Mouse (Mus musculus) liver, adult 2 months (tissue): ENCODE data around the gene Tmem106b. TPM values are rescaled to one million over a fixed set of nuclear protein-coding genes. Genes with fewer than 3 reads are reported as not detected.
A peak's percentile ranks its signal among the peaks of the same experiment; 100 is the strongest.

Experiments used
- DNase-seq: peaks from one replicate; pipeline ENCODE4 v3.0.0-alpha.2; 2011; ENCODE audit warnings: low read depth, low spot score; ENCODE audit errors: extremely low read depth
- H3K27ac ChIP-seq: fragments of 200-500 bp; replicated peaks from 2 replicates; pipeline ENCODE4 v1.5.1; 2012; ENCODE audit warnings: low read depth, mild to moderate bottlenecking, control low read depth, inconsistent platforms, low read length; ENCODE audit not compliant: insufficient read depth
- H3K27me3 ChIP-seq: fragments of 200-500 bp; 2 replicates; pipeline ENCODE4 v1.6.1; 2012; ENCODE audit warnings: mild to moderate bottlenecking, moderate library complexity, low read length, inconsistent platforms; ENCODE audit not compliant: control insufficient read depth, insufficient read depth
- H3K36me3 ChIP-seq: fragments of 200-500 bp; 2 replicates; pipeline ENCODE4 v1.6.1; 2012; ENCODE audit warnings: low read length, inconsistent platforms; ENCODE audit not compliant: control insufficient read depth, insufficient read depth
- H3K4me1 ChIP-seq: fragments of 200-500 bp; 2 replicates; pipeline ENCODE4 v1.6.1; 2011; ENCODE audit warnings: low read length; ENCODE audit not compliant: control insufficient read depth, insufficient read depth
- H3K4me3 ChIP-seq: fragments of 200-500 bp; 2 replicates; pipeline ENCODE4 v1.5.1; 2011; ENCODE audit warnings: low read depth, mild to moderate bottlenecking, control low read depth, low read length, moderate library complexity; ENCODE audit not compliant: insufficient read depth
- H3K79me2 ChIP-seq: fragments of 200-500 bp; 2 replicates; pipeline ENCODE4 v1.6.1; 2012; ENCODE audit warnings: inconsistent platforms, mild to moderate bottlenecking, low read length, moderate library complexity; ENCODE audit not compliant: control insufficient read depth, insufficient read depth
- H3K9ac ChIP-seq: fragments of 200-500 bp; 2 replicates; pipeline ENCODE4 v1.6.1; 2012; ENCODE audit warnings: low read depth, mild to moderate bottlenecking, control low read depth, inconsistent platforms, low read length
- CTCF ChIP-seq: fragments of 200-500 bp; IDR thresholded peaks from 2 replicates; pipeline ENCODE4 v1.5.1; 2011; ENCODE audit warnings: low read depth, low read length, control low read depth
- POLR2A ChIP-seq: fragments of 200-500 bp; IDR thresholded peaks from 2 replicates; pipeline ENCODE4 v1.6.1; 2011; ENCODE audit warnings: low read length, control low read depth; ENCODE audit not compliant: insufficient read depth; ENCODE audit errors: extremely low read depth
- WGBS: fragments of 180-500 bp; shearing (Covaris S2); methylation state at CpG from one replicate; pipeline ENCODE4 v1.1.7; 2018; 5-methylcytosine and 5-hydroxymethylcytosine counted together
- polyA plus RNA-seq: library from polyadenylated mRNA; depleted of rRNA; stranded (reverse); fragments of >200 nt; gene quantifications from 2 replicates; pipeline ENCODE4 v1.2.3, GENCODE M21; 2012; rRNA removed
- total RNA-seq: library from RNA; depleted of rRNA; stranded (reverse); fragments of >200 nt; gene quantifications from 2 replicates; pipeline ENCODE4 v1.2.3, GENCODE M21; 2014; rRNA removed

Gene Tmem106b
- total RNA-seq (129 and 133 TPM in 2 replicates), polyA plus RNA-seq (35.5 and 41.5 TPM in 2 replicates)

GRCm38 (mm10) chr6:13069302-13070146 lies at the start of gene Tmem106b:
Gene Tmem106b, plus strand, starts transcription at chr6:13069759.
- Histone ChIP-seq H3K36me3 (peaks cover 27% of the 10 kb centered on the region), H3K4me1 (peaks cover 3% of the 10 kb centered on the region; the same call in 1 of the 2 replicates), H3K4me3 (peak within 1 kb of the TSS; percentile 81), H3K27ac (peak within 1 kb of the TSS; percentile 88), H3K27me3 (no peaks in the 10 kb centered on the region), H3K9ac (peak within 1 kb of the TSS; percentile 96), H3K79me2 (no peaks in the 10 kb centered on the region)
- whole genome bisulfite sequencing = 2% methylated on average over 61 of the region's 61 CpGs
- peak; percentile 91 for DNase-seq
- TF ChIP-seq POLR2A (peak; percentile 77; the same call in 1 of the 2 replicates), CTCF (no peak)

DNA sequence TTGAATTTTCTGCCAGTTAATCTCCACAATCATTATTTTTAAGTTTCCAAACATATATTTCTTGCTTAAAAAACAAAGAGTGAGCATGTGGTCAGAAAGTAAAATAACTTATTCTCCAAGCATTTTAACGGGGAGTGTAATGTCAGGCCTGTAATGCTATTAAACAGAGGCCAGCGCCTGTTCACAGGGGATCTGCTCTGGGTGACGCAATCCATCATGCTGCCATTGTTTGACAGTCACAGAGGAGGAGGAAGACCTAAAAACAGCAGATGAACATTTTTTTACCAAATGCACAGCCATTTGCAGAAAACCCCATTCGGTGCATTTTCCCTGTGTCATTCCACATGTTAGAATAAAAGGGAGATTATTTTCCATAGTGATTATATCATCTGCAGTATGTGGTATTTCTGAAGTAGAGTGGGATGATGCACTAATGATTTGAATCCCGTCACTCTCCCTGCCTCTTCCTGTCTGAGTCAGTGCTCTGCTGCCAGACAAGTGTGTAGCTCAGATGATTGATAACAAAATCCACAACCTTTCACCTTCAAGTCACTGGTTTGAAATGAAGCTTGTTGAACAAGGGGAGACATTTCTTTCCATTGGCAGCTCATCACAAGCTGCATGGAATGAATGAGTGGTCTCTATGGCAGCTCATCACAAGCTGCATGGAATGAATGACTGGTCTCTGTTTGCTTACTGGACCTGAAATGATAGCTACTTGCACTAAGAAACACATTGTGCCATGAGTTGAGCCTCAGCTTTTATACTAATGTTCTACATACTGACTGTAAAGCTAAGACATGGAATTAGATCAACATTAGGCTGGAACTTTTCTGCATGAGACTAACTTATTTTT lies 48.1 kb upstream of the Tmem106b start:
- Histone ChIP-seq H3K27ac (no peak overlapping the region), H3K79me2 (no peaks in the 10 kb centered on the region), H3K4me3 (no peak overlapping the region), H3K9ac (no peak overlapping the region), H3K36me3 (no peaks in the 10 kb centered on the region), H3K27me3 (no peaks in the 10 kb centered on the region), H3K4me1 (no peaks in the 10 kb centered on the region)
- WGBS = 63% methylated on average over 5 of the region's 5 CpGs
- no peak for DNase-seq
- TF ChIP-seq CTCF (no peak), POLR2A (no peak)

GRCm38 (mm10) chr6:13030558-13030957 lies 39.0 kb upstream of the Tmem106b start:
- H3K4me3 ChIP-seq = no peak overlapping the region
- no peaks in the 10 kb centered on the region for H3K4me1 ChIP-seq
- H3K79me2 ChIP-seq = no peaks in the 10 kb centered on the region
- no peaks in the 10 kb centered on the region for H3K27me3 ChIP-seq
- H3K27ac ChIP-seq = no peak overlapping the region
- no peaks in the 10 kb centered on the region for H3K36me3 ChIP-seq
- no peak overlapping the region for H3K9ac ChIP-seq
- peak; percentile 36 for DNase-seq
- TF ChIP-seq CTCF (no peak), POLR2A (no peak)

DNA sequence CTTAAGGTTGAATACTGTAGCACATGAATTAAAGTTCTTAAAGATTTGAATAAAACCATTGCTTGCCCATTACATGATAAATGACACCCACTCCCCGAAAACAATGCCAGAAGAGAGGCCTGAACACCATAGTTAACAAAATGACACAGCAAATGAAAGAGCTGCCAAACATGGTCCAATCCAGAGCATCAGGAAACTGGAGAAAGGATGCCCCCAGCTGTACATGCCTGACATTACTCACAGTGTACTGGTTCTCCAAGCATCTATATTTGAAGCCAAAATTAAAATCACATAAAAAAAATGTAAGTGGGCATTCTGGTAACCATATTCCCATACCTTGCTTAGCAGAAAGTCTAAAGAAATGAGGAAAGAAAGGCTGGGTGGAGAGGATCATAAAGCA lies 38.6 kb upstream of the Tmem106b start:
- H3K4me1 ChIP-seq = no peaks in the 10 kb centered on the region
- no peaks in the 10 kb centered on the region for H3K27me3 ChIP-seq
- whole genome bisulfite sequencing = 50% methylated on average over 1 of the region's 1 CpGs
- peak; percentile 33 for DNase-seq
- no peaks in the 10 kb centered on the region for H3K79me2 ChIP-seq
- no peak overlapping the region for H3K4me3 ChIP-seq
- H3K27ac ChIP-seq = no peak overlapping the region
- H3K9ac ChIP-seq = no peak overlapping the region
- no peaks in the 10 kb centered on the region for H3K36me3 ChIP-seq
- TF ChIP-seq POLR2A = no peak
- TF ChIP-seq CTCF = peak; percentile 27

DNA sequence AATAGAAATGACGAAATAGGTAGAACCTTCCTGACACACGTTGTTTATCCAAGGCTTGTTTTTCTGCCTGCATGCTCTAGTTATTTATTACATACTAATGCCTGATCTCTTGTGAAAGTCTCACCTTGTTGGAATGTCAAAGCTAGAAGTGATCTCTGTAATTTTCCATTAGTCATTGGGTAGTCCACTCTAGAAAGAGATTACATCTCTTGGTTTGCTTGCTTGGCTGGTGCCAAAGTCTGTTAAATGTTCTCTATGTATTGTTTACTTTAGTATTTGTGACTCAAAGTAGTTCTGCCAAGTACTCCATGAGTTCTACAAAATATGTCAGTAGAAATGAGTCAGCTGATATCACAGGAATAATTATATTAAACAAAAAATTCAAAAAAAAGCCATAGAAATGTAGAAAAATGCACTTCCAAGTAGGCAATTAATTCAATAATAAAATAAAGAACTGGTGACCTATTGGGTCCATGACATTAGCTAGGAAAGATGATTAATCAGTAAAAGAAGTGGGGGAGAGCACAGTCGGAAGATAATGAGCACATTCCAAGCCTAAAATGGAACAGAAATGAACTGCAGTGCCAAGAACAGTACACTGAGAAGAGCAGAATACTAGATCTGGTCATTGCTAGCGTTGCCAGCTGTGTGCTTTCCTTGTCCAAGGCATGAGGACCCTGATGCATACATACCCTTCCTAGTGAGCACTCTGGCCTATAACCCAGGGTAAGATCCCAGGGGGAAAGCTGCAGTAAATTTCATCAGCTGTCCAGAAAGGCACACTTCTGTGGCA lies 17.0 kb upstream of the Tmem106b start:
- DNase-seq = peak; percentile 100
- Histone ChIP-seq H3K4me1 (peaks cover 16% of the 10 kb centered on the region), H3K36me3 (no peaks in the 10 kb centered on the region), H3K9ac (peak overlapping the region; percentile 38), H3K79me2 (no peaks in the 10 kb centered on the region), H3K4me3 (no peak overlapping the region), H3K27ac (peak overlapping the region; percentile 97), H3K27me3 (no peaks in the 10 kb centered on the region)
- 4% methylated on average over 4 of the region's 4 CpGs for WGBS
- TF ChIP-seq POLR2A (no peak), CTCF (no peak)
